Mouse (Mus musculus): ENCODE results near the gene Hal. TPM values are rescaled to one million over a fixed set of nuclear protein-coding genes. Genes with fewer than 3 reads are reported as not detected.

Hal gene
- polyA plus RNA-seq (2012; ENCODE audit: insufficient read depth, insufficient read length, low replicate concordance, missing spikeins) = not detected in 2 replicates

DNA sequence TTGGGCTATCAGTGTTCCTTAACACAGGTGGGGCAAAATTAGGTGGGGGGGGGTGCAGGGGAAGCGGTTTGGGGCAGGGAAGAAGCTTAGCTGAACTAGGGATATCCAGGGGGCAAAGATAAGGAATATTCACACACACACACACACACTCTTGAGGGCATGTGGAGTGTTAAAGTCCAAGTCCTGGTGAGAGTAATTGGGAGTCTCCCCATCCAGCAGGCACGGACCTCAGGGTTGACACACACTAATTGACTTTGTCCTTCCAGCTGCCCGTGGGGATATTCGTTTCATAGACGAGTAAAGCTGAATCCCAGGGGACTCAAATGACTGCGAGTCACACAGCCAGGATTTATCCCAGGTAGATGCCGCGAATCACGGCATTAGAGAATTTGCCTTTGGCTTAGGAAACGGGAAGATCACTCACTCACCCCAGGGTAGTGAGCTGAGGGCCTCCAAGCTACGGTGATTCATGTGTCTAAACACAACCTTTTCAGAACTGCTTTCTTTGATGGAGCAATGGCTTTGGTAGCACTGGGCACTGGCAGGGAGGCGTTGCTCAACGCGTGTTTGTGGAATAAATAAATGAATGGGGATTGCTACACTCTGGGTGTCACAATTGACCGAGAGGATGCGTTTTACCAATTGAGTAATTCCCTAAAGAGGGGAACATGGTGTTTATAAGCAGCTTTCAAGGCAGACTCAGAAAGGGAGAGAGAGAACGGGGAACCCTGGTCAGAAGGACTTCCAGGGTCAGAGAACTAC lies at the start of gene Hal:
Gene Hal, plus strand, starts transcription at position 703 of the 762 bp plus-strand sequence.
- Histone ChIP-seq H3K27ac (ENCODE audit: insufficient read depth, low read depth, low read length) (no peak within 1 kb of the TSS), H3K4me1 (ENCODE audit: control insufficient read depth, insufficient read depth, low read length) (no peaks in the 10 kb centered on the region), H3K4me3 (ENCODE audit: insufficient read depth, low read depth, low read length) (no peak within 1 kb of the TSS)
- TF ChIP-seq POLR2A (IDR thresholded peaks at IDR 0.05; ENCODE audit: insufficient read depth, low read depth, low read length) (no peak), CTCF (IDR thresholded peaks at IDR 0.05; ENCODE audit: insufficient read depth, low read depth, low read length) (no peak)
- WGBS = 56% methylated on average over 17 of the region's 17 CpGs

DNA sequence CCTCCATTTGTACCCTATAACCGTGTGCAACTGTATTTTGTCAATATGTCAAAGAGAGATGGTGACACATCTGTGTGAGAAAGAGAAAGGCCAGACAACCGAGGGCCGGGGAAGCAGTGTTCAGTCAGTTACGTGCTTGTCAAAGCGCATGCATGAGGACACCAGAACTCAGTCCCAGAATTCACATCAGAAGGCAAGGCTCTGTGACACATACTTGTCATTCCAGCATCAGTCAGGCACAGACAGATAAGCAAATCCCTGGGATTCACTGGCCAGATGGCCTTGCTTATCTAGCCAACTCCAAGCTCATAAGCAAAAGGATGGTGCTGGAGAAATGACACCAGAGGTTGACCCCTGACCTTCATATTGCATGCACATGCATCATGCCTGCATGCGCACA lies 47.1 kb upstream of the Hal start:
- H3K4me3 ChIP-seq (ENCODE audit: insufficient read depth, low read depth, low read length) = no peak overlapping the region
- H3K27ac ChIP-seq (ENCODE audit: insufficient read depth, low read depth, low read length) = no peak overlapping the region
- TF ChIP-seq POLR2A (IDR thresholded peaks at IDR 0.05; ENCODE audit: insufficient read depth, low read depth, low read length) (no peak), CTCF (IDR thresholded peaks at IDR 0.05; ENCODE audit: insufficient read depth, low read depth, low read length) (no peak)
- WGBS = 92% methylated on average over 6 of the region's 6 CpGs
- peaks cover 11% of the 10 kb centered on the region for H3K4me1 ChIP-seq (ENCODE audit: control insufficient read depth, insufficient read depth, low read length)

DNA sequence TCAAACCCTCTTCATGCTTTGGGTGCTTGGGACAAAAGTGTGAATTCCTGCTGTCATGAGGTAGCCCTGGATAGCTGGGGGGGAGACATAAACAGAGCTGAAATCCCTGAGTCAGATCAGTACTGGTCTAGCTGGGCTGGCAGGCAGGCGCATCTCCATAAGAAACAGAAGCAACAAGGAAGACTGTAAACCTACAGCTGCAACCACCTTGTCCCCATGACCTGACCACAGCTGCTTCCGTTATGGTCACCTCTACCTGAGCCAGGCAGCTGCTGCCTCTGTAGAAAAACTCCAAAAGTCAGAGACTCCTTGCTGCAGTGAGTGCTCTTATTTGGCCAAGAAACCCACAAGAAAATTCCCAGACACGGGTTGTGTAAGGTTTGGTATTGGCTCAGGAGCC lies 46.4 kb upstream of the Hal start:
- Histone ChIP-seq H3K4me3 (ENCODE audit: insufficient read depth, low read depth, low read length) (no peak overlapping the region), H3K27ac (ENCODE audit: insufficient read depth, low read depth, low read length) (no peak overlapping the region), H3K4me1 (ENCODE audit: control insufficient read depth, insufficient read depth, low read length) (peaks cover 9% of the 10 kb centered on the region)
- TF ChIP-seq CTCF (IDR thresholded peaks at IDR 0.05; ENCODE audit: insufficient read depth, low read depth, low read length) = no peak
- TF ChIP-seq POLR2A (IDR thresholded peaks at IDR 0.05; ENCODE audit: insufficient read depth, low read depth, low read length) = no peak
- 90% methylated on average over 3 of the region's 3 CpGs for WGBS

DNA sequence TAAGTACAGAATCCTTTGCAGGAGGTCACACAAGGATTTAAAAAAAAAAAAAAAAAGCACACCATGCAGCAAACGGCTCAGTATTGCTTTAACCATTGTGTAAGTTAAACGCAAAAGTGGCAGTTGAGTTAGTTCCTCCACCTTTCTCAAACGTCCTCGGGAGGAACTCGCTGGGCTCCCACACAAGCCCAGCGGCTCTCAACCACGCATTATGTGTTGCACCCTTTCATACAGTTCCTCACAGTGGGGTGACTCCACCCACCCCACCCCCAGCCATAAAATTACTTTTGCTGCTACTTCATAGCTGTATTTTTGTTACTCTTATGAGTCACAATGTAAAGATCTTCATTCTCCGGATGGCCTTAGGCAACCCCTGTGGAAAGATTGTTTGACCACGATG lies 44.2 kb upstream of the Hal start:
- H3K4me1 ChIP-seq (ENCODE audit: control insufficient read depth, insufficient read depth, low read length) = peaks cover 9% of the 10 kb centered on the region
- no peak overlapping the region for H3K4me3 ChIP-seq (ENCODE audit: insufficient read depth, low read depth, low read length)
- TF ChIP-seq POLR2A (IDR thresholded peaks at IDR 0.05; ENCODE audit: insufficient read depth, low read depth, low read length) (no peak), CTCF (IDR thresholded peaks at IDR 0.05; ENCODE audit: insufficient read depth, low read depth, low read length) (no peak)
- no peak overlapping the region for H3K27ac ChIP-seq (ENCODE audit: insufficient read depth, low read depth, low read length)
- WGBS = 52% methylated on average over 9 of the region's 9 CpGs

DNA sequence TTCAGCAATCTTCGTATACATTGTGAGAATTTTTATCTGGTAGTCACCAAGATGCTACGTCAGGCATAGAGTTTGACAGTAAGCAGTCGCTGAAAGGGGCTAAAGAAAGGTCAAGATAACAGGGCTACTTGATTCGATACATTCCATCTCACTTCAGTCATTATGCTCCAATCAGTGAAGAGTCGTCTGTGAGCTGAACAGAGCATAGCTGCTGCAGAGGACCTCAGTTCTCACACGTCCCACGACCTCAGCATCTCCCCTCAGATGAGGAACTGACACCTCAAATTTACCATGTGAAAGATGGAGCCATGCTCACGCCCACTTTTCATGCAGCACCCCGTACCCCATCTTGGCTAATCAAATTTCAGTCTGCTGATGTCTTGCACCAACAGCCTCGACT lies 41.2 kb upstream of the Hal start:
- TF ChIP-seq CTCF (IDR thresholded peaks at IDR 0.05; ENCODE audit: insufficient read depth, low read depth, low read length) = no peak
- TF ChIP-seq POLR2A (IDR thresholded peaks at IDR 0.05; ENCODE audit: insufficient read depth, low read depth, low read length) = no peak
- WGBS = 82% methylated on average over 10 of the region's 10 CpGs
- Histone ChIP-seq H3K4me3 (ENCODE audit: insufficient read depth, low read depth, low read length) (no peak overlapping the region), H3K27ac (ENCODE audit: insufficient read depth, low read depth, low read length) (no peak overlapping the region), H3K4me1 (ENCODE audit: control insufficient read depth, insufficient read depth, low read length) (peaks cover 9% of the 10 kb centered on the region)

DNA sequence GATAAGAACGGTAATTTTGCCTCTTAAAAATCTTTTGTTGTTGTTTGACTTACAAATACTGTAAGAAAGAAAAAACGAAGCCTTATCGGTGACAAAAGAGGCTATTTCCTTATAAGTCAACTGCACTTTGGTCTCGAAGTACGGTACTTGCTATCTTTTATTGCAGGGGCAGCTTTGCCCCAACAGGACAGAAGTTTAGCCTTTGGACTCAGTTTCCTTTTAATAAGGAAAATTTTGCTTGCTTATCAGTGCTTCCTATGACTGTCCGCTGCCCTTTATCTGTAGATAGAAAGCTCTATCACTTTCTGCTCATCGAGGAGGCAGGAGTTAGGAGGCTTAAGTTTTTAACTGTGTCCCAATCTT lies 33.9 kb upstream of the Hal start:
- no peak overlapping the region for H3K27ac ChIP-seq (ENCODE audit: insufficient read depth, low read depth, low read length)
- 32% methylated on average over 7 of the region's 7 CpGs for WGBS
- TF ChIP-seq POLR2A (IDR thresholded peaks at IDR 0.05; ENCODE audit: insufficient read depth, low read depth, low read length) (no peak), CTCF (IDR thresholded peaks at IDR 0.05; ENCODE audit: insufficient read depth, low read depth, low read length) (no peak)
- H3K4me1 ChIP-seq (ENCODE audit: control insufficient read depth, insufficient read depth, low read length) = peaks cover 2% of the 10 kb centered on the region; the same call in 1 of the 2 replicates
- no peak overlapping the region for H3K4me3 ChIP-seq (ENCODE audit: insufficient read depth, low read depth, low read length)

DNA sequence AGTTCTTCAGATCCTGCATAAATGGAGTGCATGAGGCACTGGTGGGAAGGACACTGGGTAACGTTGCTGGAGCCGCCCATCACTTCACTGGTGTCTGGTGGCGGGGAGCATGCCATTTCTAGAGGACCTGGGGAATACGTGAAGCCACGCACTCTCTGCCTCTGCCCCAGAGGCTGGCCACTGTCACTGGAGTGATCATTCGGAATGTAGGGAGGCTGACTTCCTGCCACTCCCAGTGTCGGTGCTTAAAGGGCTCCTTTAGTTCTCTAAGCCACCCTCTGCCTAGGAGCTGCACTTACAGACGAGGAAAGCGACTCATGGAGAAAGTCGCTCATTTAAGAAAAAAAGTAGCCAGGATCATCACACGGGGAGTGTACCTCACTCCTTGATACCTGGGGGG lies 28.5 kb upstream of the Hal start:
- peaks cover 2% of the 10 kb centered on the region; the same call in 1 of the 2 replicates for H3K4me1 ChIP-seq (ENCODE audit: control insufficient read depth, insufficient read depth, low read length)
- H3K4me3 ChIP-seq (ENCODE audit: insufficient read depth, low read depth, low read length) = no peak overlapping the region
- 90% methylated on average over 11 of the region's 11 CpGs for WGBS
- H3K27ac ChIP-seq (ENCODE audit: insufficient read depth, low read depth, low read length) = no peak overlapping the region
- no peak for TF ChIP-seq CTCF (IDR thresholded peaks at IDR 0.05; ENCODE audit: insufficient read depth, low read depth, low read length)
- TF ChIP-seq POLR2A (IDR thresholded peaks at IDR 0.05; ENCODE audit: insufficient read depth, low read depth, low read length) = no peak

DNA sequence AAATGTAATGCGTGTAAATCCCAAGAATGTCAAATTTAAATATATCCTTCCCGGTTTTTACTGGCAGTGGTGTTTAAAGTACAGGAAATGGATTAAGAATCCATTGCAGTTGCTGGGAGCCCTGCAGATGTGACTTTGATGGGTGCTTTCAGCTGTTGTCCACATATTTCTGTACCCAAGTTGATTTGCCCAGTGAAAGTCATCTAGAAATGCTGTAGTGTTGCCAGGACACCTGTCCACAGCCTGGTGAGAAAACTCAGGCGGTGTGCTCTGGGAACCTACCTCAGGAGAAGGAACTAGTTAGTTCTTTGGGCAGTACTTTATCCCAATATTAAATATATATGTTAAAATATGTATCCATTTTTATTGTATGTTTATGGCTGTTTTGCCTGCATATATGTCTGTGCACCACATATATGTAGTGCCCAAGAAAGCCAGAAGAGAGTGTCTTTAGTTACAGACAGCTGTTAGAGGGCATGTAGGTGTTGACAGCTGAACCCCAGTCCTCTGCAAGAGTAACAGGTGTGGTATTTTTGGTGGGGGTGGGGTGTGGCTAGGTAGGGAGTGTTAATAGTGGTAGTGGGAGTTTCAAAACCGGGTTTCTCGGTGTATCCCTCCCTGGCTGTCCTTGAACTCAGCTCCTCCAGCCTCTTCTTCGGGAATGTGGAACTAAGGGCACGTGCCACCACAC lies 25.7 kb upstream of the Hal start:
- 92% methylated on average over 7 of the region's 7 CpGs for WGBS
- TF ChIP-seq POLR2A (IDR thresholded peaks at IDR 0.05; ENCODE audit: insufficient read depth, low read depth, low read length) = no peak
- no peak for TF ChIP-seq CTCF (IDR thresholded peaks at IDR 0.05; ENCODE audit: insufficient read depth, low read depth, low read length)
- no peak overlapping the region for H3K4me3 ChIP-seq (ENCODE audit: insufficient read depth, low read depth, low read length)
- H3K27ac ChIP-seq (ENCODE audit: insufficient read depth, low read depth, low read length) = no peak overlapping the region
- no peaks in the 10 kb centered on the region for H3K4me1 ChIP-seq (ENCODE audit: control insufficient read depth, insufficient read depth, low read length)

DNA sequence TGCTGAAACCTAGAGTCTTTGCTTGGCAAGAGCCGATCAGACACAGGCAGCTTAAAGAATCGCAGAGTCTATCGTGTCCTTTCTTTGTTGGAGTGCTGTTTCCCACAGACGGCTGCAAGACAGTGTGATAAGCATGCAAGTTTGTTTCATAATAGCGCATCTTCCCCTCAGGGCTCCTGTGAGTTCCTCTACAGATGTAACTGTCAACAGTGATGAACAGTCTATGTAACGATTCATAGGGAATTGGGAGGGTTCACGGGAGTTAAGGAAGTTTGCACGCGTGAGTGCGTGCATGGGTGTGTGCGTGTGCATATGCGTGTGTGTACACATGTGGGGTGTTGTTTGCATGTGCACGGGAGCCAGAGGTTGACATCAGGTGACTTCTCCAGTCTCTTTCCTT lies 25.0 kb upstream of the Hal start:
- WGBS = 94% methylated on average over 13 of the region's 13 CpGs

More for the DNA sequence above, 25.0 kb upstream of the Hal start:
- H3K4me1 ChIP-seq (ENCODE audit: control insufficient read depth, insufficient read depth, low read length) = no peaks in the 10 kb centered on the region
- no peak overlapping the region for H3K27ac ChIP-seq (ENCODE audit: insufficient read depth, low read depth, low read length)
- no peak for TF ChIP-seq CTCF (IDR thresholded peaks at IDR 0.05; ENCODE audit: insufficient read depth, low read depth, low read length)
- no peak for TF ChIP-seq POLR2A (IDR thresholded peaks at IDR 0.05; ENCODE audit: insufficient read depth, low read depth, low read length)
- no peak overlapping the region for H3K4me3 ChIP-seq (ENCODE audit: insufficient read depth, low read depth, low read length)

All from olfactory bulb, adult 2 months (tissue).